Mouse (Mus musculus) C2C12 (cell line): ENCODE measurements around the gene Hyal1.
A peak's percentile ranks its signal among the peaks of the same experiment; 100 is the strongest.

Source experiments
- CEBPB ChIP-seq: IDR thresholded peaks from one replicate; pipeline ENCODE4 v1.6.1; 2011; ENCODE audit warnings: low read depth, mild to moderate bottlenecking, control low read depth, moderate library complexity
- CTCF ChIP-seq: IDR thresholded peaks from one replicate; pipeline ENCODE4 v1.5.1; 2011; ENCODE audit not compliant: control insufficient read depth, insufficient read depth, insufficient read length
- FOSL1 ChIP-seq: IDR thresholded peaks from one replicate; pipeline ENCODE4 v1.8.0; 2011; ENCODE audit warnings: mild to moderate bottlenecking, low read length; ENCODE audit not compliant: poor library complexity, insufficient read depth, severe bottlenecking
- MAX ChIP-seq: IDR thresholded peaks from one replicate; pipeline ENCODE4 v1.6.1; 2011; ENCODE audit warnings: mild to moderate bottlenecking, control low read depth
- MYOD1 ChIP-seq: IDR thresholded peaks from one replicate; pipeline ENCODE4 v1.6.1; 2011; ENCODE audit warnings: low read depth; ENCODE audit not compliant: control insufficient read depth, insufficient read length
- MYOG ChIP-seq: IDR thresholded peaks from one replicate; pipeline ENCODE4 v1.6.1; 2011; ENCODE audit not compliant: control insufficient read depth, insufficient read length; ENCODE audit errors: extremely low read depth
- USF1 ChIP-seq: IDR thresholded peaks from one replicate; pipeline ENCODE4 v1.6.1; 2011; ENCODE audit warnings: low read depth, mild to moderate bottlenecking, control low read depth, moderate library complexity

GRCm38 (mm10) chr9:107551117-107551889 is 25.4 kb upstream of the Hyal1 start, which contains the start of gene Rassf1:
- TF ChIP-seq CTCF (no peak), USF1 (peak; percentile 14), MAX (no peak), MYOD1 (no peak), MYOG (no peak), CEBPB (no peak), FOSL1 (no peak)
